Mouse (Mus musculus): ENCODE measurements around the gene Kazn.

Gene Kazn

DNA sequence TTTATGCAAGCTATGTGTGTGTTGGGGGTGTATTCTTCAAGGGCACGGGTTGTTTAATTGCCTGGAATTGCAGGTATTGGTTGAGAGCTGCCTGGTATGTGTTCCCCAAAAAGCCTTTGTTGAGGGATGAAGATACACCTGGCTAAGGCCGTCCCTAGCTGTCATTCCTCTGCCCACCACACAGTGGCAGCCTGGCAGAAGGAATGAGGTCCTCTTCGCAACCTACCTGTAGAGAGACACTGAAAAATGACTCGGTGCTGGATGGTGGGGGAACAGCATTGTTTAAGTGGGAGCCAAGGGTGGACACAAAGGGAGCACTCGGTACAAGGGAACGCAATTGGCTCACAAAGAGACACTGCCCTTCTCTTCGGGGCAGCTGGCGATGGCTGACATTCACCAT, 125.9 kb downstream of the Kazn start:
- no peak for DNase-seq (ENCODE audit: low spot score)

DNA sequence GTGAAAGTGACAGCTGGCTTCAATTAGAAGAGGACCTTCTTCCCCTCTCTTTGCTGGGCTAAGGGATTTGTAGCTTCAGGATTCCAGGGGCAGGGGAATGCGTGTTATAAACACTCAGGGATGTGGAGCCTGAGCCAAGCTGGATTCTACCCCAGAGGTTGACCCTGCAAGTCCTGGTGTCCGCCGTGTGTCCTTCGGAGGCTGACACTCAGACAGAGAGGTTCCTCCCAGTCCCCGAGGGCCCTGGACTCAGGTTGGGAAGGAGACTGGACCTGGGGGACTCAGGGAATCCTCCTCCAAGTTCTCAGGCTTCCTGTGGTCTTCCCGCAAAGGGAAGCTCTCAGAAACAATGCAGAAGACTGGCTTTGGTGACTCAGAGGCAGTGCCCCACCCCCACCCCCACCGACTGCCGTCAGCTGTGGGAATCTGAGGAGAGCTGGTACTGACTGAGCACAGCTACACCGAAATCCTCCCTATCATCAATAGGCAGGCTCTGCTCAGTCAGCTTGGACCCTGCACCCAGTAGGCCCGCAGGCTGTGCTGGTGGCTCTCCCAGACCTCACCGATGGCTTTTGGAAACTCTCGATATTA, 136.0 kb downstream of the Kazn start:
- no peak for DNase-seq (ENCODE audit: low spot score)

DNA sequence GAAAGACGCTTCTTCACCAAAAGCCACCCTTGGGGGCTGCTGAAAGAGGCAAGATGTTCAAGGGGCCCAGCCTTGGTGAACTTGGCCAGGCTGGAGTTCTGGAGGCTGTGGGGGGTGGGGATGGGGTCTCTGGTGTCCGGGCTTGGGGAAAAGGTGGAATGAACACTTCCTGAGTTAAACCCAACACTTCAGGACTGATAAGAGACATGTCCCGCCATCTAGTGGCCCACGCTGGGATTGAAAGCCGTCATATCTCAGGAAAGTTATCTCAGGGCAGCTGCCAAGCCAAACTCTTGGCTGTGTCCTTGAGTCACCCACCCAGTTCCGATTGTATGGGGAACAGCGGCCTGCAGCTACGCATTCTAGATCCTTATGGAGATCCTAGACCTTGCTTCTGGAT, 140.9 kb downstream of the Kazn start:
- peak; percentile 55 for DNase-seq (ENCODE audit: low spot score)

DNA sequence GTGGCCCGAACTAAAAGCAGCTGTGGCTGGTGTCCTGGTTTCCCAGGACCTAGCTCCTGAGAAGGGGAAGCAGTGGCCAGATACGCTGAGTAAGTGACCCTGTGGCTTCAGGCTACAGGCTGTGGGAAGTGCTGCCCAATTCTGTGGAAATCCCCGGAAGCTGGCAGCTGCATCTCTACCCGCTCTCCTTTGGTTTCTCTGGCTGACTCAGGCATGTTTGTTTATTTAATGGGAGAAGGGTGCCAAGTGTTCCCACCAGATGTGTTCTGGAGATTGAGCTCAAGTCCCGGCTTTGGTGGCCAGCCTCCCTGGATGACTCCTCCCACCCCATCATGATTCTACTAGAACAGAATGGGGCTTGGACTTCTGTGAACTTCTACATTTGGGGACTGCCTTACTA, 141.3 kb downstream of the Kazn start:
- DNase-seq (ENCODE audit: low spot score): no peak

DNA sequence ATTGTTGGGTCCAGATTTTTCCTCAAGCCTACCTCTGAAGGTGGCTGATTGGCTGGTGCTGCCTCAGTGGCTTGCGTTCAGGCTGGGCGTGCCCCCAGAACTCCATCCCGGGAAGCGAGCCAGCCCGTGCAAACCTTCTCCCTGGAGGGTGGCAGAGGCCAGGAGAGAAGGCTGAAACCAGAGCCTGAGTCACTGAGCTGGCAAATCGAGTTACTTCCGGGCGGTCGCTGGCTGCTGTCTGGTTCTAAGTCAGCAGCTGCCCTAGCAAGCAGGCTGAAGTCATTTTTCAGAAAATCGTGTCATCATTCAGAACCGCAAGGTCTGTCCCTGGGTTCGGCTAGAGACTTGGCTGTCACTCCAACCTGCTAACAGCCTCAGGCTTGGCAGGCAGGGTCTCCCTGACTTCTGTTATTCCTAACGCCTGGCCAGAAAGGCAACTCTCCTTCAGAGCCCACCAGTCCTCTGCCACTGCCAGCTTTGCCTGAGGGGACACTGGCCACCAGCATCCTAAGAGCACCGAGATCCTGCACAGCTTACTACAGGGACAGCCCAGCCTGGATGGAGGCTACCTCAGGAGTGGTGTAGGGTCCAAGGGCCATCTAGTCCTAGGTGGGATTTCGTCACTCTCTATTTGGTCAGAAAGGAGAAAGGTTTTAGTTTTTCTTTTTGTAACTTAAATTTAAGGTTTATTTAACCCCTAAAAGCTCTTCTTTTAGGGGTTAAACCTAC, 143.5 kb downstream of the Kazn start:
- no peak for DNase-seq (ENCODE audit: low spot score)

DNA sequence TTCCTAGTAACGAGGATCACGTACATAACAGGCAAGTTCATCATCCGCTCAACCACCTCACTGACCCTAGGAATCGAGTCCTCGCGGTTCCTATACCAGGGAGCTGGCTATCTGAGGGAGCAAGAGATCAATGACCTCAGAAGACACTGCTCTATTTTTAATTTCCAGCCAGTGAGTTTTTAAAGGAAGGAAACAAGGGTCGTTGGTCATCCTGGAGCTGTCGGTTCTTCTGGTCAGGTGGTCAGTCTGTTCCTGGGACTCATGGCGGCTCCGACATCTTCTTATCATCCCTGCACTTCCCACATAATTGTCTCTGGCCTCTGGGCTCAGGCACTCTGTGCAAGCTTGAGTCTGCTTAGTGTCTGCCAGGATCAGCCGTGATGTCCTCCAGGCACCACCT, 144.8 kb downstream of the Kazn start:
- DNase-seq (ENCODE audit: low spot score): no peak

DNA sequence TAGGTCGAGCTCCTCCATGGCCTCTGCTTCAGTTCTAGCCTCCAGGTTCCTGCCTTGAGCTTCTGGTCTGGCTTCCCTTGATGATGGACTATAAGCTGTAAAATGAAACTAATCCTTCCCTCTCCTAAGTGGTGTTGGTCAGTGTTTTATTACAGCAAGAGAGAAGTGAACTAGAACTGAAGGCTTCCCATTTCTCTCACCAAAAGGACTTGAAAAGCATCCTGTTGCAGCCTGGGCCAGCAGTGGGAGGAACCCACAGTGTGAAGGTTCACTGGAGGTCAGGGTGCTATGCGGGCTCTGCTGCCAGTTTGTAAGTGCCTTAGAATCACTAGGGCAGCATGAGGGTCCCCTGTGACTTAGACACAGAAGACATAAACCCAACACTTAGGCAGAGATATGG, 148.1 kb downstream of the Kazn start:
- DNase-seq (ENCODE audit: low spot score): no peak

DNA sequence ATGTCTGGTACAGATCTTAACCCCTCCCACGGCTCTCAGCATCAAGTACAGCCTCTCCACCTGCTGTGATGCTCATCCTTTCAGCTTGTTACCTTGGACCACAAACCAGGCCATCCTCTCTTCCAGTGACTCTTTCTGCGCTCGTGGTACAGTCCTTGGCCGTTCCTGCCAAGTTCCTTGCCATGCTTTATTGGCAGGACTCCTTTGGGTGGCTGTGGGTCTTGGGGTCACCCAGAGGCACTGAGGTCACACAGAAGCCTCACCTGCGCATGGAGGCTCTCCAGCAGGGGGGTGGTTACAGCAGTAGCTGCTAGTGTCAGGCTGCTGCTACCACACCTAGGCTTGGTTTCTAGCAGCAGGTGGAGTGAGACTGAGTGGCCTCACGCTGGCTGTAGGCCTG, 149.2 kb downstream of the Kazn start:
- no peak for DNase-seq (ENCODE audit: low spot score)

DNA sequence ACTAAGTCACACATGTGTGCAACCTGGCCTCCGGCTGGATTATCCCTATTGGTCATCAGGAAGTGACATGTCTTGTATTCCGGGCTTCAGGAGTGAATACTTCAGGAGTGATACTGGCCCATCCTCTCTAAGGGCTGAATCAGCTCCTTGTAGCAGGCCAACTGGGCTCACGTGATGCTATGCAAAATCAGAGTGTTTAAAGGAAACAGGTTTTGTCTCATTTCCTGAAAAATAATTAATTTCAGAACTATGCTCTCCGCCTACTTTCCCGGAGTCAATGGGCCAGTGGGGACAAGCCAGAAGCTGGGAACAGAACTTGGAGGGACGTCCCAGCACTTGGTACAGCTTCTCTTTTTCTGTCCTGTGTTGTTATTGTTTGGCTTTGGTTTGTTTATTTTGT, 150.4 kb downstream of the Kazn start:
- no peak for DNase-seq (ENCODE audit: low spot score)

DNA sequence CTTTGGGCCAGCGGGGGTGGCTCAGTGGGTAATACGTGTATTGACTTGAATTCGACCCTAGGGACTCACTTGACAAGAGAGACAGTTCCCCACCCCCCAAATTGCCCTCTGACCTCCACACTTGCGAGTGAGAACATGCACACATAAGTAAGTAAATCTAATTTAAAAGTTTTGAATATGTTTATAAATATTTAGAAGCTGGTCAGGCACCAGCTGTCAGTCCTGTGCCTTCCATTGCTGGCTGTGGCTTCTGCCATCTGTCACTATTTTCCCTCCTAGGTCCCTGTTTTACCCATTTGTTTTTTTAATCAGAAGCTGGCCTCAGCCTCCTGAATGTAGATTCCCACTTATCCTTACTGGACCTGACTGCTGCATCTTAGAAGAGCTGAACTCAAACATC, 150.8 kb downstream of the Kazn start:
- no peak for DNase-seq (ENCODE audit: low spot score)

DNA sequence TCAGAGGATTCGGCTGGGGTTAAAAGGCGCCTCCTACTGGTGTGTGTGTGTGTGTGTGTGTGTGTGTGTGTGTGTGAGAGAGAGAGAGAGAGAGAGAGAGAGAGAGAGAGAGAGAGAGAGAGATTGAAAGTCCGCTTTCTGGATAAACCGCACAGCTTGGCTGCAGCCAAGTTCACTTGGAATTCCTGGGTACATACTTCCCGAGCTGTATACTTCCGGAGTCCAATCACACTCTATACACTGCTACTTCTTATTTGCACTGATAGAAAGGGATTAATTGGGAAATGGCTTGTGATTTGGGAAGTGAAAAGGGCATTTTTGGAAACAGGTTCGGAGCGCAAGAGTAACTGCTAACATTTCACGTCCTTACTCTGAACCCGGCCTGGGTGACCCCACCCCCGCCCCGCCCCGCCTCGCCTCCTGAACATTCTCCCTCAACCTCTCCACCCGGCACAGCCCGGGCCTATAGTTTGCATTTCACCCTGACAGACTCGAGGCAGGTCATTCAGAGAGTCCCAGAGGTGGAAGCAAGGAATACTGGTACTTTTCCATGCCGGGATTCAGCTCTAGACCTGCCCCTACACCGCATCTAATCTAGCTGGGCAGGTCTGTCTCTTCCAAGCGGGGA, 154.2 kb downstream of the Kazn start:
- no peak for DNase-seq (ENCODE audit: low spot score)

DNA sequence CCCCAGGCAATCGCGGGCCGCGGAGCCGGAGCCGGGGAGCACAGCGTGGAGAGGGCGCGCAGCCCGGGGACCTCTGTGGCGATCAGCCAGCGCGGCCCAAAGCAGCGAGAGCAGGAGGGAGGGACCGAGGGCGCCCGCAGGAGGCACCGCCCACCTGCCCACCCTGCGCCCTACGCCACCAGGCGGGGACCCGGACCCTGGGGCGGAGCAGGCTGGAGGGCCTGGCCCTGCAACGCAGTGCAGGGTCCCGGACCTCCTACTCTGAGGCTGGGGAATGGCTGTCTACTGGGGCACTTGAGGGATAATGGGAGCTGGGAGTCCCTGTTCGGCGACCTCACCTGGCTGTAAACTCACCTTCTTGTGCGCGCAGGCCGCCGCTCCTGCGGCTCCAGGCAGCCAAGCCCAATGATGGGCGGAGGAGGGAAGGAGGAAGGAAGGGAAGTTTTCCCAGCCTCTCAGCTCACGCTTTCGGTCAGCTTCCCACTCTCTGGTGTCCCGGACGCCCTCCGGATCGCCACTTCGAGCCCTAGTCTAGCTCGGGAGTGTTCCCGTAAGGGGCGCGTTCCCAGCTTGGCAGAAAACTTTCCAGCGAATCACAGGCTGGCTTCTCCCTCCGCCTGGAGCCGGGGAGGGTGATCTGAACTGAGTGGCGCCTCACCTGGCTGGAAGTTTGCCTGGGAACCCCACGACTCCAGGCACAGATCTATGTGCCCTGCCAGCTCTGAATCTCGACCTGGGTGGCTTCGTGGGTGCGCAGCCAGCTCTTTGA, 154.9 kb downstream of the Kazn start, which contains the start of gene Tmem51:
TSS of gene Tmem51 (minus strand) at position 174 of the 769 bp plus-strand sequence.
- DNase-seq (ENCODE audit: low spot score): no peak

DNA sequence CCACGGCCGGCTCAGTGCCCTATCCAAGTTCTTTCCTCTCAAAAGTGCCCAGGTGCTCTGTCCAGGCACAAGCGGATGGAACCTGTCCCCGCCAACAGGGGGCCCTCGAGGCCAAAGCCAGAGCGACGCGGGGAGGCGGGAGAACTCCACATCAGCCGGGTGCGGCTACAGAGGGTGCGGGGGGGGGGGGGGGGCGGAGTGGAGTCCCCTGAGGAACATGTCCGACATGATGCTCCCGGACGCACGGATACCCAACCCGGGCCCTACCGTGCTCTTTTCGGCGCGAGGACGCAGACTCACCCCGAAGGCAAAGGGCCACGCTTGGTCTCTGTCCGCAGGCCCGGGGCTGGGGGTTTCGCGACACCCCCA, 155.5 kb downstream of the Kazn start:
- DNase-seq (ENCODE audit: low spot score): no peak

DNA sequence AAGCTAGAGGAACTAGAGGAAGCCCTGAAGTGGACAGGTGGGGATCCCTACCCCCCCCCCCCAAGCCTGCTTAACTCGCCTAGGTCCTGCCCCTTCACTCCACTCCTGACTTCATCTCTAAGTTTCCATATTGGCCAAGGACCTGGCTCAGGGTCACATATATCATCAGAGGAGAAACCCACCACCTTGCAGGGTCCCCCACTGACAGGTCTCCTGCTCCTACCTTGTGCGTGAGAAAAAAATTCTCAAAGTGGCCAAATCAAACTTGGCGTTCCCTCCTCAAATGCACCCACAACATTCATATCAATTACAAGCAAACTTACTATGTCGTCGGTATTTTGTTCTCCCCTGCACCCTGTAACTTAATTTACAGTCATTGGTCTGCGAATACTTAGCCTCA, 156.0 kb downstream of the Kazn start:
- no peak for DNase-seq (ENCODE audit: low spot score)

DNA sequence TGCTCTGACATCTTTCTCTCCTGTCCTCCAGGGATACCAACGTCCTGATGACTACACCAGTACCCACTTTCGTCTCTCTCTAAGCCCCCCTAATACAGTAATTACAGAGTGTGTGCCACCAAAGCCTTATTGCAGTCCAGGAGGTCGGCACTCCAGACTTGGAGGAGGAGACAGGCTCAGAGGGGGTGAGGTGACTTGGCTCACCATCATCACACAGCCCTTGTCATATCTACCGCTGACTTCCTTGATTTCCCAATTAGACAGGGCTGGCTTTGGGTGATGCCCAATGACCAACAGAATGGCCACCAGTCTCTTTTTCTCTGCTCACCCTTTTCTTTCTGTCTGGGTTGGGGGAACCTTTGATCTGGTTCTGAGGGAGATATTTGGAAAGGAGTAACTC, 156.5 kb downstream of the Kazn start:
- DNase-seq (ENCODE audit: low spot score): no peak

DNA sequence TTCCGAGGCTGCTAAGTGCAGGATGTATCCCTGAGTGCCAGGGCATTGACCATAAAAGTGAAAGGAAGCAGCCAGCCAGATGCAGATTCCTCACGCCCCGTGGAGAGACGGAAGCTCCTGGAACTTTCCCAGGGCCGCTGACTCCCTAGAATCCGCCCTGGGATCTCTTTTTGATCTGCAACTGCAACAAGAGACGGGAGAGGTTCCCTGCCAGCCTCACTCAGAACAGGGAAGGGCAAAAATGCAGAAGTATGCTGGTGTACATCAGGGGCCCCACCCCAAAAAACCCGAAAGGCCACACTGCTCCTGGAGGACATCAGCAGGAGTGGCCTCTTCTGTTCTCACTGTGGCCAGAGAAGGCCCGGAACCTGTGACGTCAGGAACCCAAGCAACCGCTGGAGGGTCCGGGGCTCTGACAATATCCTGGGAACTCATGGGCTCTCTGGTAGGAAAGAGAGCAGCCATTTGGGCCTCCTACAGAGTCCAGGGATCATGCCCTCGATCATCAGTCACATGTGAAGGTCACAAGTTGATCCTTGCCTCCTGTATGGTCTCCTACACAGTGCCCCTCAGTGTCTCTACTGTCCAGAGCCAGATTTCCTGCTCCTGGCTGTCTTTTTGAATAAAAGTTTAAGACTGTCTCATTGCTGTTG, 157.4 kb downstream of the Kazn start:
- DNase-seq (ENCODE audit: low spot score): no peak

DNA sequence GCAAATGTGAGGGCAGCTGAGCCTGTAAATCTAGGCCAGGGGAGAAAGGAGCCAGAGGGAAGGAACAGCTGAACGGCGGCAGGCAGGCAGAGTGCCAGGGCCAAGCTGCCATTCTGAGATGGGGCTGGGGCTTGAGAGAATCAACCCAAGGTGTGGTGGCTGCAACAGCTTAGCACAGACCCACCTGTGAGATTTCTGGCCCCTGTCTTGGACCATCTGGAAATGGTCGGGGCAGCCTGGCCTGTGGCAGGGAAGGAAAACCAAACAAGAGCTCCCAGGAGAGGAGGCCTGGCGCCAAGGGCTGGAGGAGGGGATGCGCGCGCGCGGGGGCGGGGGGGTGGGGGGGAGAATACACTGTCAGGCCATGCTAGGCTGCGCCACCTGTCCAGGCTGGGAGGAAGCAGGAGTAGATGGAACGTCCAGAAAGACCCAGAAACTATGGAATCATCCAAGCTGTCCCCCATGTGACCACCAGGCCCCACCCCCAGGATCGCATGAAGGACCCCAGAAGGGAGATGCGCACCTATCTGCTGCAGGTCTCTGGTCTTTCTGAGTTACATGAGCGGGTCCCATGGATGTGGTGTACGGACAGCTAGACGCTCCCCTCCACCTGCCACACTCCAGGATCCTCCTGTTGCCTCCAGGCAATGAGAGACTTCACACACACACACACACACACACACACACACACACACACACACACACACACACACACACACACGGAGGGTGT, 158.1 kb downstream of the Kazn start:
- no peak for DNase-seq (ENCODE audit: low spot score)

DNA sequence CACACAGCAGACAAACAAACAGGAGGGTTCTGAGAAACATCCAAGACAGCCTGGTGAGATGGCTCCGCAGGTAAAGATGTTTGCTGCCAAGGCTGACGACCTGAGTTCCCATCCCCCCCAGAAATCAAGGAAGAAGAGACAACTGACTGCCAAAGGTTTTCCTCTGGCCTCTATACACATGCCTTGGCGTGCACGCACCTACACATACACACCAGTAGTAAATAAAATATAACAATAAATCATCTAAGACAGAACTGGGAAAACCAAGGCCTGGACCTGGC, 158.8 kb downstream of the Kazn start:
- DNase-seq (ENCODE audit: low spot score): no peak

DNA sequence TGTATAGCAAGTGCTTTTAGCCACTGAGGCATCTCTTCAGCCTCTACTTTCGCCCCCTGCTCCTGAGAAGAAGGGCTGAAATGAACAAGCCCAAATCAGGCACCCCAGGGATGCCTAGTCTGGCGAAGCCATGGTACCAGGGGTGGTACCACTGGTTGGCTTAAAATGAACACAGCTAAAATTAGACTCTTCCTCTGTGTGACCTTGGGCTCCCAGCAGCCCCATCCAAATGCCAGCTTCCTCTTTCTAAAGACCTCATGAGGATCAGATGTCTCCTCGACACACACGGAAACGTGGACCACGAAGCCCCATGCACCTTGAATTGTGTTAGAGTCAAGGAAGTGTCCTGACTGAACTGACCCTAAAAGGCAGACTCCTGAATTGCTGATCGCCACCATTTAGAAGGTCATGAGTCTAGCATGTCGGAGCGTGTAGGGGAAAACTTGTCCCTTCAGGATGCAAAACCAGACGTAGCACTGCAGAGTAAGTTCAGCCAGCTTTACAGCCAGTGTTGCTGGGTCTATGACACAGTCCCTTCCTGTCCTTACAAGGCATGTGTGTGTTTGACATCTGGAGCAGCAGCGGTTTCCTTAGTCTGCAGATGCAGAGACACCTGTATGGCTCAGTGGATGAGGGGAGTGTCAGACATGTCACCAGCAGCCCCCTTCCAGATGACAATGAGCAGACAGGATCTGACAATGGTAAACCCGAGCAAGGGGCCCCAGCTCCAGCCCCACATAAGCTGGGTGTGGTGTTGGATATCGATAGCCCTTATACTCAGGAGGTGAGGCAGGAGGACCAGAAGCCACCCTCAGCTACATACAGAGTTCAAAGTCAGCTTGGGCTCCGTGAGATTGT, 159.3 kb downstream of the Kazn start:
- no peak for DNase-seq (ENCODE audit: low spot score)

DNA sequence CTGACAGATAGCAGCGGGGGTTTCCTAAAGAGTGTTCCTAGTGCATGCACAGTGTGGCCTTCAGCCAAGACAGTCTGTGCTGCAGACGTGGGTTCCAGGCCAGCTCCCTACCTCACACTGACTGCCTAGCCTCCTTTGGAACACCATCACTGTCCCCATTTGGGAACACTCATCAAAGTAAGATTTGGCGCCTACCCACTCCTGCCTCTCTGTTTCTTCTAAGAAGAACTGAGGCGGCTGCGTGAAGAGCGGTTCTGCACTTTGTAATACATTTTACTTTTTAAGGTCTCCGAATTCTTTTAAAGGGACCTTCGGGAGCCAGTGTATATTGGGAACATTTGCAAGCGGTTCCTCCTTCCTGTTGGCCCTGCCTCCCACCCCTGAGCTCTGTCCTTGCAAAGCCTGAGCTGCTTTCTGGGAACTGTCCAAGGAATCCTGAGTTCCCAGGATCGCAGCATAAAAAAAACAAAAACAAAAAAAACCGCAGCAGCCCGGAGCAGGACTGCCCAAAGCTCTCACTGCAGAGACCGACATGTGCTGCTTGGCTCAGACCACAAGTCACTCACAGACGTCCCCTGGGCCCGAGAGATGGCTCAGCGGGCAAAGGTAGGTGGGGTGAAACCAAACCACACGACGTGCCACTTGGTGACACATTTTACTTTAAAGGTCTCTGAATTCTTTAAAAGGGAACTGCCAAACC, 161.5 kb downstream of the Kazn start:
- no peak for DNase-seq (ENCODE audit: low spot score)
